Mouse (Mus musculus) neural tube, embryonic 14.5 days (tissue): Measurements from ENCODE around the gene Shisa5. TPM values are rescaled to one million over a fixed set of nuclear protein-coding genes. Genes with fewer than 3 reads are reported as not detected.

Source experiments
- ATAC-seq: fragments of 200-750 bp; cut with Nextera tagmentation; 2 replicates; pipeline ENCODE4 v1.8.0; 2017; ENCODE audit warnings: low read depth, mild to moderate bottlenecking, moderate TSS enrichment, moderate library complexity
- H3K27ac ChIP-seq: fragments of 300-500 bp; sonication (generic); 2 replicates; pipeline ENCODE4 v1.5.1; 2014; ENCODE audit warnings: low read depth, mild to moderate bottlenecking, control low read depth, low read length, moderate library complexity, mixed read lengths
- H3K27me3 ChIP-seq: fragments of 300-500 bp; sonication (generic); 2 replicates; pipeline ENCODE4 v1.6.1; 2014; ENCODE audit warnings: low read length; ENCODE audit not compliant: control insufficient read depth, insufficient read depth
- H3K36me3 ChIP-seq: fragments of 300-500 bp; sonication (generic); 2 replicates; pipeline ENCODE4 v1.6.1; 2014; ENCODE audit warnings: low read length, mixed read lengths; ENCODE audit not compliant: control insufficient read depth, insufficient read depth
- H3K4me1 ChIP-seq: fragments of 300-500 bp; sonication (generic); 2 replicates; pipeline ENCODE4 v1.6.1; 2014; ENCODE audit warnings: low read length; ENCODE audit not compliant: control insufficient read depth, insufficient read depth
- H3K4me2 ChIP-seq: fragments of 300-500 bp; sonication (generic); 2 replicates; pipeline ENCODE4 v1.6.1; 2014; ENCODE audit warnings: mild to moderate bottlenecking, low read depth, low read length, control low read depth
- H3K4me3 ChIP-seq: fragments of 300-500 bp; sonication (generic); 2 replicates; pipeline ENCODE4 v1.5.1; 2014; ENCODE audit warnings: low read depth, low read length, control low read depth, mixed read lengths
- H3K9ac ChIP-seq: fragments of 300-500 bp; sonication (generic); replicated peaks from 2 replicates; pipeline ENCODE4 v1.6.1; 2014; ENCODE audit warnings: low read depth, mild to moderate bottlenecking, control low read depth, low read length, mixed read lengths
- H3K9me3 ChIP-seq: fragments of 300-500 bp; sonication (generic); 2 replicates; pipeline ENCODE4 v1.6.1; 2016; ENCODE audit warnings: low read length; ENCODE audit not compliant: control insufficient read depth
- WGBS: fragments of 180-500 bp; shearing (Covaris S2); extraction: QIAGEN DNeasy Blood & Tissue Kit; methylation state at CpG from one replicate; pipeline ENCODE4 v1.1.7; 2014; 5-methylcytosine and 5-hydroxymethylcytosine counted together
- polyA plus RNA-seq: library from polyadenylated mRNA; unstranded; fragments of >200 nt; fragmentation: Nextera tagmentation; extraction: Ambion mirVana; gene quantifications from 2 replicates; pipeline ENCODE4 v1.2.1, GENCODE M21; 2014

Gene Shisa5
- polyA plus RNA-seq, 1 experiment from 2014 or later, result 55.4 TPM

GRCm38 (mm10) chr9:109049996-109050673 is 11.8 kb downstream of the Shisa5 start:
- Histone ChIP-seq H3K27ac (no peak overlapping the region), H3K4me3 (no peak overlapping the region), H3K9me3 (no peaks in the 10 kb centered on the region), H3K4me2 (no peak overlapping the region), H3K27me3 (no peaks in the 10 kb centered on the region), H3K4me1 (0 out of 2 replicates have a peak, but pooled peaks cover 5% of the 10 kb centered on the region), H3K9ac (no peak overlapping the region), H3K36me3 (no peaks in the 10 kb centered on the region)
- WGBS, result 83% methylated on average over 9 of the region's 9 CpGs
- no peak for ATAC-seq

GRCm38 (mm10) chr9:109050674-109050997 is 12.3 kb downstream of the Shisa5 start:
- Histone ChIP-seq H3K9ac (no peak overlapping the region), H3K4me1 (0 out of 2 replicates have a peak, but pooled peaks cover 5% of the 10 kb centered on the region), H3K27me3 (no peaks in the 10 kb centered on the region), H3K9me3 (no peaks in the 10 kb centered on the region), H3K36me3 (no peaks in the 10 kb centered on the region), H3K4me2 (no peak overlapping the region), H3K4me3 (no peak overlapping the region), H3K27ac (no peak overlapping the region)
- WGBS, result 90% methylated on average over 3 of the region's 3 CpGs
- no peak for ATAC-seq

GRCm38 (mm10) chr9:109051011-109051501 is 12.7 kb downstream of the Shisa5 start:
- H3K4me1 ChIP-seq, result 0 out of 2 replicates have a peak, but pooled peaks cover 5% of the 10 kb centered on the region
- no peak overlapping the region for H3K4me2 ChIP-seq
- WGBS, result 91% methylated on average over 13 of the region's 13 CpGs
- H3K4me3 ChIP-seq, result no peak overlapping the region
- no peak overlapping the region for H3K27ac ChIP-seq
- H3K27me3 ChIP-seq, result no peaks in the 10 kb centered on the region
- no peaks in the 10 kb centered on the region for H3K9me3 ChIP-seq
- ATAC-seq, result no peak
- no peaks in the 10 kb centered on the region; the same call in 1 of the 2 replicates for H3K36me3 ChIP-seq
- no peak overlapping the region for H3K9ac ChIP-seq

GRCm38 (mm10) chr9:109051651-109052489 is 13.5 kb downstream of the Shisa5 start:
- H3K27me3 ChIP-seq, result no peaks in the 10 kb centered on the region
- H3K36me3 ChIP-seq, result peaks cover 4% of the 10 kb centered on the region; the same call in 1 of the 2 replicates
- H3K4me2 ChIP-seq, result no peak overlapping the region
- H3K27ac ChIP-seq, result no peak overlapping the region
- no peak overlapping the region for H3K4me3 ChIP-seq
- no peak for ATAC-seq
- WGBS, result 90% methylated on average over 10 of the region's 10 CpGs
- no peak overlapping the region for H3K9ac ChIP-seq
- H3K9me3 ChIP-seq, result no peaks in the 10 kb centered on the region
- H3K4me1 ChIP-seq, result 0 out of 2 replicates have a peak, but pooled peaks cover 5% of the 10 kb centered on the region

- ATAC-seq, result no peak
- peaks cover 10% of the 10 kb centered on the region; the same call in 1 of the 2 replicates for H3K36me3 ChIP-seq
- no peak overlapping the region for H3K27ac ChIP-seq
- no peaks in the 10 kb centered on the region for H3K27me3 ChIP-seq
- WGBS, result 91% methylated on average over 9 of the region's 9 CpGs
- H3K4me2 ChIP-seq, result no peak overlapping the region
- H3K4me3 ChIP-seq, result no peak overlapping the region
- no peak overlapping the region for H3K9ac ChIP-seq
- 0 out of 2 replicates have a peak, but pooled peaks cover 5% of the 10 kb centered on the region for H3K4me1 ChIP-seq
- no peaks in the 10 kb centered on the region for H3K9me3 ChIP-seq
Measured at GRCm38 (mm10) chr9:109052490-109053260, 14.3 kb downstream of the Shisa5 start.

- no peak for ATAC-seq
- H3K36me3 ChIP-seq, result peaks cover 13% of the 10 kb centered on the region
- 85% methylated on average over 3 of the region's 3 CpGs for WGBS
- no peak overlapping the region for H3K9ac ChIP-seq
- no peak overlapping the region for H3K27ac ChIP-seq
- no peak overlapping the region for H3K4me3 ChIP-seq
- H3K4me2 ChIP-seq, result no peak overlapping the region
- H3K9me3 ChIP-seq, result no peaks in the 10 kb centered on the region
- H3K27me3 ChIP-seq, result no peaks in the 10 kb centered on the region
- 0 out of 2 replicates have a peak, but pooled peaks cover 5% of the 10 kb centered on the region for H3K4me1 ChIP-seq
Measured at GRCm38 (mm10) chr9:109053366-109053765, 15.0 kb downstream of the Shisa5 start.

GRCm38 (mm10) chr9:109053851-109054250 is 15.5 kb downstream of the Shisa5 start:
- 81% methylated on average over 6 of the region's 6 CpGs for WGBS
- H3K4me1 ChIP-seq, result peaks cover 8% of the 10 kb centered on the region
- H3K4me3 ChIP-seq, result no peak overlapping the region
- H3K4me2 ChIP-seq, result no peak overlapping the region
- H3K36me3 ChIP-seq, result peaks cover 16% of the 10 kb centered on the region
- no peaks in the 10 kb centered on the region for H3K27me3 ChIP-seq
- no peak overlapping the region for H3K9ac ChIP-seq
- H3K27ac ChIP-seq, result no peak overlapping the region
- no peaks in the 10 kb centered on the region for H3K9me3 ChIP-seq
- no peak for ATAC-seq

GRCm38 (mm10) chr9:109054712-109055111 is 16.3 kb downstream of the Shisa5 start:
- WGBS, result 10% methylated on average over 7 of the region's 7 CpGs
- ATAC-seq, result peak; percentile 70
- Histone ChIP-seq H3K36me3 (peaks cover 16% of the 10 kb centered on the region), H3K27me3 (no peaks in the 10 kb centered on the region), H3K9ac (0 out of 2 replicates have a peak overlapping the region, but pooled peaks have one; percentile 28), H3K9me3 (no peaks in the 10 kb centered on the region), H3K4me3 (peak overlapping the region; percentile 30), H3K4me1 (peaks cover 15% of the 10 kb centered on the region), H3K27ac (peak overlapping the region; percentile 71), H3K4me2 (peak overlapping the region; percentile 38)
